Mouse (Mus musculus): ENCODE measurements at regions not wholly inside any gene's neighbourhood (a gene's known extent, or its start where the extent isn't known, plus 50 kb on each side); places are given as distances from the start of the nearest gene placed in this dataset.

DNA sequence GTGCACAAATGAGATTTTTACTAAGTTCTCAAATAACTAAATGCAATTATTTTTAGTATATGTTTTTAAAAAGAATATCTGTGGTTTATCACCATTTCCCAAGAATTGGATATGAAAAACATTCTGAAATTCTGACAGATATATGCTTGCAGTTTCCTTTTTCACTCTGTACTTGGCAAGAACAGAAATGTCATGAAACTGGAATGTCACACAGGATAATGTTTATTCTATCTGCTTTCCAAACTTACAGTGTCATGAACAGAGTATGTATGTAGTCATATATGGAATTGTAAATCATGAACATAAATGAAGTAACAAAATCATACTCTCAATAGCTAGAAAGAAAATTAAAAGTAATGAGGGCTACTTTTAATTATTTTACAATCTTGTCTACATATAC, 1640.7 kb upstream of the B3galt2 start:
- H3K9ac ChIP-seq (ENCODE audit: low read depth, low read length): no peak overlapping the region
- ATAC-seq: no peak
- H3K9me3 ChIP-seq (ENCODE audit: control insufficient read depth, low read length): no peaks in the 10 kb centered on the region
- no peaks in the 10 kb centered on the region for H3K27me3 ChIP-seq (replicated peaks; ENCODE audit: control insufficient read depth, insufficient read depth, low read length)
- no peak overlapping the region for H3K4me2 ChIP-seq (ENCODE audit: low read length)
- no peak overlapping the region for H3K4me3 ChIP-seq (ENCODE audit: low read length)
- no peak overlapping the region for H3K27ac ChIP-seq (ENCODE audit: low read depth, low read length)
- H3K36me3 ChIP-seq (ENCODE audit: control insufficient read depth, insufficient read depth, low read length): no peaks in the 10 kb centered on the region
- no peaks in the 10 kb centered on the region for H3K4me1 ChIP-seq (ENCODE audit: control insufficient read depth, insufficient read depth, low read depth, low read length)

- Histone ChIP-seq H3K27me3 (replicated peaks; ENCODE audit: control insufficient read depth, insufficient read depth, low read length) (no peaks in the 10 kb centered on the region), H3K4me2 (ENCODE audit: low read length) (no peak overlapping the region), H3K36me3 (ENCODE audit: control insufficient read depth, insufficient read depth, low read length) (no peaks in the 10 kb centered on the region), H3K27ac (ENCODE audit: low read depth, low read length) (no peak overlapping the region), H3K4me1 (ENCODE audit: control insufficient read depth, insufficient read depth, low read depth, low read length) (no peaks in the 10 kb centered on the region), H3K9ac (ENCODE audit: low read depth, low read length) (no peak overlapping the region), H3K4me3 (ENCODE audit: low read length) (no peak overlapping the region), H3K9me3 (ENCODE audit: control insufficient read depth, low read length) (no peaks in the 10 kb centered on the region)
- no peak for ATAC-seq
- WGBS: 73% methylated on average over 4 of the region's 4 CpGs
These were observed 1640.1 kb upstream of the B3galt2 start for GRCm38 (mm10) chr1:142000335-142000734.

DNA sequence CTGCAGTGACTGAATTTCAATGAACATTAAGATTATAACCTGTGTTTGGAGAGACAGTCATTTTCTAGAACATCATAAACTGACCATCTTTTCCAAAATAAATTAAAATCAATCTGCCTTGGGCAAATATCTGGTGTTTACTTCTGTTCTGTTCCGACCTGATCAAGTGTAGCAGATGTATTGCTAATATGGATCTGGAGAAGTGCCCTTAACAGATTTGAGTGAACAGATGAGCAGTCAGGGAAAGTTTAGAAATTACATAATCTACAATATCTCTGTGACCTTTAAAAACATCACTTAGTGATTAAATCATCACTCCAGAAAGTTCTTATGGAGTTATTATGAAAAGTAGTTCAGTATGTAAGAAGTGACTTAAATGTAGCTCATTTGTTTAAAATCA, 1634.1 kb upstream of the B3galt2 start:
- Histone ChIP-seq H3K4me2 (ENCODE audit: low read length) (no peak overlapping the region), H3K9ac (ENCODE audit: low read depth, low read length) (no peak overlapping the region), H3K9me3 (ENCODE audit: control insufficient read depth, low read length) (no peaks in the 10 kb centered on the region), H3K27ac (ENCODE audit: low read depth, low read length) (no peak overlapping the region), H3K36me3 (ENCODE audit: control insufficient read depth, insufficient read depth, low read length) (no peaks in the 10 kb centered on the region), H3K27me3 (replicated peaks; ENCODE audit: control insufficient read depth, insufficient read depth, low read length) (no peaks in the 10 kb centered on the region), H3K4me3 (ENCODE audit: low read length) (no peak overlapping the region), H3K4me1 (ENCODE audit: control insufficient read depth, insufficient read depth, low read depth, low read length) (no peaks in the 10 kb centered on the region)
- WGBS: 84% methylated on average over 1 of the region's 1 CpGs
- ATAC-seq: no peak

- WGBS: 86% methylated on average over 2 of the region's 2 CpGs
- no peaks in the 10 kb centered on the region for H3K27me3 ChIP-seq (replicated peaks; ENCODE audit: control insufficient read depth, insufficient read depth, low read length)
- no peak for ATAC-seq
These were observed 1597.7 kb upstream of the B3galt2 start for GRCm38 (mm10) chr1:142042751-142043150.

DNA sequence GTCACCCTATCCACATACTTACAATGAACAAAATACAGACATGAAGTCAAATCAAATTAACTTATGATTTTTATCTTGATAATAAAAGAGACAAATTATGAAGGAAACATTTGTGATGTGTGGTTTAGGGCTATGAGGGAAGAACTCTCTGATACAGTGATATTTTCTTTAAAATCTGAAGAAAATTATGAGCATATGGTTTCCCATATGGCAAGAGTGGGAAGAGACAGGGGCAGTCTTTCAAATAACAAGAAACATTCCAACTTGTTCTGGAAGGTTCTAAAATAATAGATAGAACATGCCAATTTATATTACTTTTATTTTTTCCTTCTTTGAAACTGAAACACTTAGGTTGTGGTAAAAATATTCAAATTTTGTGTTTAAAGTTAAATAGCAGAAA, 1585.3 kb upstream of the B3galt2 start:
- Histone ChIP-seq H3K4me1 (ENCODE audit: control insufficient read depth, insufficient read depth, low read depth, low read length) (no peaks in the 10 kb centered on the region), H3K36me3 (ENCODE audit: control insufficient read depth, insufficient read depth, low read length) (no peaks in the 10 kb centered on the region), H3K9me3 (ENCODE audit: control insufficient read depth, low read length) (no peaks in the 10 kb centered on the region), H3K27me3 (replicated peaks; ENCODE audit: control insufficient read depth, insufficient read depth, low read length) (no peaks in the 10 kb centered on the region), H3K4me3 (ENCODE audit: low read length) (no peak overlapping the region), H3K9ac (ENCODE audit: low read depth, low read length) (no peak overlapping the region), H3K27ac (ENCODE audit: low read depth, low read length) (no peak overlapping the region), H3K4me2 (ENCODE audit: low read length) (no peak overlapping the region)
- no peak for ATAC-seq

More at GRCm38 (mm10) chr1:142042751-142043150, 1597.7 kb upstream of the B3galt2 start:
- H3K4me1 ChIP-seq (ENCODE audit: control insufficient read depth, insufficient read depth, low read depth, low read length): no peaks in the 10 kb centered on the region
- no peak overlapping the region for H3K4me2 ChIP-seq (ENCODE audit: low read length)
- no peaks in the 10 kb centered on the region for H3K9me3 ChIP-seq (ENCODE audit: control insufficient read depth, low read length)
- H3K4me3 ChIP-seq (ENCODE audit: low read length): no peak overlapping the region
- no peak overlapping the region for H3K9ac ChIP-seq (ENCODE audit: low read depth, low read length)
- H3K36me3 ChIP-seq (ENCODE audit: control insufficient read depth, insufficient read depth, low read length): no peaks in the 10 kb centered on the region
- no peak overlapping the region for H3K27ac ChIP-seq (ENCODE audit: low read depth, low read length)

All from hindbrain, embryonic 16.5 days (tissue).